Mouse (Mus musculus) Patski (cell line): ENCODE measurements around the gene Atox1. TPM values are rescaled to one million over a fixed set of nuclear protein-coding genes. Genes with fewer than 3 reads are reported as not detected.

Experiments
- ATAC-seq: fragments of 100-300 bp; one replicate; pipeline ENCODE4 v1.8.0; 2021
- CTCF ChIA-PET: fragments of 350-600 bp; sonication (Branson Sonifier 250); formaldehyde crosslinking; loops from one replicate; lab custom pipeline; 2022; ENCODE audit warnings: inconsistent platforms; lab: Charles Lee
- POLR2A ChIA-PET: fragments of 350-600 bp; sonication (Branson Sonifier 250); formaldehyde crosslinking; loops from one replicate; lab custom pipeline; 2022; ENCODE audit warnings: antibody characterized with exemption, inconsistent platforms; lab: Charles Lee
- DNase-seq: peaks from one replicate; pipeline ENCODE4 v3.0.0-alpha.2; 2011; ENCODE audit warnings: low read depth, low spot score
- H3K27me3 ChIP-seq: fragments of 371-371 bp; one replicate; pipeline ENCODE4 v1.5.1; 2021
- CTCF ChIP-seq: fragments of 100-300 bp; IDR thresholded peaks from one replicate; pipeline ENCODE4 v1.5.1; 2021
- in situ Hi-C: fragments of 300-500 bp; cut with MboI; formaldehyde crosslinking; loops from 3 replicates; pipeline ENCODE4 v1.11.1; 2018; ENCODE audit warnings: low pct_unique_long_range_greater_than_20kb, mixed read lengths
- polyA plus RNA-seq: library from polyadenylated mRNA; unstranded; gene quantifications from one replicate; pipeline ENCODE4 v1.2.3, GENCODE M21; 2021

The Atox1 gene
- polyA plus RNA-seq, 1 experiment from 2014 or later, result 254 TPM

DNA sequence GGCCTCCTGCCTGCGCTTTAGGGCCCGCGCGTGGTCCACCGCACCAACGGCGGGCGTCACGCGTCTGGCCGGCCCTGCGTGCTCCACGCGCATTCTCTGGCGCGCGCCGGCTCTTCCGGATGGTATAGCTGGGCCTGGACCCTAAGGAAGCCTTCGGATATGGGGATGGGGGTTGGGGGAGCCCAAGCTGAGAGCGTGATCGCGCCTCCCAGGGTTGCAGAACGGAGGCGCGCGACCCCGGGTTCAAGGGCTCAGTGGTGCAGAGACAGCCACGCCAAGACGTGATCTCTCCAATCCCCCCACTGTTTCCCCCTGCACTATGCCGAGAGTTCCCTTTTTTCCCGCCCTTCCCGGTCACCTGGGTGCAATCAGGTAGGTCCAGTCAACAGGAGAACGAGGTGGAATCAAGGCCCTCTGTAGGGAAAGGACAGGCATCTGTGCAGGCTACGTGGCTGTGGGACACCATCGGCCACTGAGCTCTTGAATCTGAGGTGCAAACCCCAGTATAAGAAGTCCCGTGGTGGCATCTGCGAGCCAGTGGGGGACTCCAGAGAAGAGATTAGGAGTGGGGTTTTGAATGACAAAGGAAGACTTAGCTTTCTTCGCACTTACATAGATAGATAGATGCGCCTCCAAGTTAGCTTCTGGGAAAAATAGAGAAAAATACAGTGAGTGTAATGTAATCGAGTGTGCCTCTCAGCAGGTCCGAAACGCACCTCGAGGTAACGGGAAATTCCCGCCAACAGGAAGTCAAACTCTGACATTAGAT lies 9.1 kb upstream of the Atox1 start:
- no peak for TF ChIP-seq CTCF
- no peak for ATAC-seq
- in situ Hi-C loops, result no loop called here

DNA sequence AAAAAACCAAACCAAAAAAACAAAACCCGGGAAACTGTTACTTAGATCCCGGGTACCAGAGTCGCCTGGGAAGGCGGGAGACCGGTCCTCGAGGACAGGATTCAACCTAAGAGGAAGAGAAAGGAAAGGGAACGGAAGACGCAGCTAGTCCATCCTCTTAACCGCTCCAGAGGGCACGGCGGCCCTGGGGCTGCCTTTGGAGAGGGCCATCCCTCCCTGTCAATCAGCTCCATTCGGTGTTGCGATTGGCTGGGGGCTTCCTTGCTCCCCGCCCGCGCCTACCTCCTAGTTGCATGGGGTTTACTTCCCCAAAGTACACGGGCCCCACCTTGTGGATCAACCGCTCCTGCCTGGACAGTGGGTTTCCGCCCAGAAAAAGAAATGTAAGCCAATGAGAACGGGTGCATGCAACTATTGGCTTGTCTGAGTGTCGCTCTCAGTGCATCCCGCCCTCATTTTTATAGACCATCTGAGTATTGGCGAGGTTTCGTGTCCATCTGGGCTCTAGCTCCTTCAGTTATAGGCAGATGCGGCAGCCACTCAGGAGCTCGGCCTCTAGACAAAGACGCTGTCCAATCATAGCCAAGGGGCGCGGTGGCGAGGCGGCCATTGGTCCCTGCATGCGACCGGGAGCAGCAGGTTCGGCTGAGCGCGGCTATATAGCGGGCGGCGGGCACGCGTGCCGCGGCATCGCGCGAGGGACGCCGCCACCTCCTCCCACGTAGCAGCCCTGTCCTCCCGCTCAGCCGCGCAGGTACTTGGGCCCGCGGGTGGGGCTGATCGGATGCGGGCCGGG lies 8.2 kb upstream of the Atox1 start, which contains the start of gene G3bp1:
G3bp1 (plus strand) TSS at position 638 of the 796 bp plus-strand sequence.
- in situ Hi-C loops, result no loop called here
- ChIA-PET POLR2A (interaction anchor here (0.6 to 1.6 kb wide), 7 partner anchors 9 to 32 kb away, joined by 3 to 10 read pairs (median 4); partner anchors contain the start of gene Atox1), CTCF (interaction anchor here (1.5 to 3.7 kb wide), 2 partner anchors 9 to 29 kb away, joined by 3 to 17 read pairs; partner anchors contain the start of gene Atox1)
- peak; percentile 100 for DNase-seq
- peak; percentile 98 for ATAC-seq
- no peaks in the 10 kb centered on the region for H3K27me3 ChIP-seq
- no peak for TF ChIP-seq CTCF

More for the DNA sequence above, 9.1 kb upstream of the Atox1 start:
- ChIA-PET CTCF (interaction anchor here (1.5 to 3.7 kb wide), 2 partner anchors 10 to 28 kb away, joined by 3 to 17 read pairs; partner anchors contain the start of gene Atox1), POLR2A (interaction anchor here (0.8 to 1.6 kb wide), 6 partner anchors 10 to 55 kb away, joined by 3 to 10 read pairs (median 4); partner anchors contain the start of gene Atox1)
- no peak for DNase-seq
- no peaks in the 10 kb centered on the region for H3K27me3 ChIP-seq

DNA sequence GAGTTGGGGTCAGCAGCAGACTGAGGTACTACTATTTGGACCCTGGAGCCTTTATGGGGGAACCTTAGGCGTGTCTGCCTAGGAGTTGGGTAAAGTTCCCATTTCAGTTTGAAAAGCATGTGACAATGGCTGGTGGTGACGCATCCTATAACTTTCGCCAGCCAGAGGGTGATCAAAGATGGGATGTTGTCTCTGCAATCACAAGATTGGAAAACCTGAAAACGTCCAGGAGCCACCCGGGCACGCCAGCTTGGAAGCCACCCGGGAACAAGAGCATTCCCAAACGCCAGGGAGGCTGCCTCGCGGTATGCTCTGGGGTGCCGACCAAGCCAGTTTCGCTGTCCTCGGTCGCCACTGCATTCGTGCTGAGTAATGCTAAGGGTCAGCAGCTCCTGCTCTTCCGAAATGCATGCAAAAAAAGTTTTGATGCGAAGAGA lies 7.6 kb upstream of the Atox1 start:
- H3K27me3 ChIP-seq, result no peaks in the 10 kb centered on the region
- no peak for TF ChIP-seq CTCF
- no peak for DNase-seq
- ChIA-PET CTCF (interaction anchor here (1.5 to 3.7 kb wide), 4 partner anchors 8 to 30 kb away, joined by 3 to 17 read pairs (median 4); partner anchors contain the start of gene Atox1), POLR2A (interaction anchor here (0.6 to 1.6 kb wide), 6 partner anchors 8 to 33 kb away, joined by 3 to 10 read pairs (median 4); partner anchors contain the start of gene Atox1)
- in situ Hi-C loops, result no loop called here
- no peak for ATAC-seq

DNA sequence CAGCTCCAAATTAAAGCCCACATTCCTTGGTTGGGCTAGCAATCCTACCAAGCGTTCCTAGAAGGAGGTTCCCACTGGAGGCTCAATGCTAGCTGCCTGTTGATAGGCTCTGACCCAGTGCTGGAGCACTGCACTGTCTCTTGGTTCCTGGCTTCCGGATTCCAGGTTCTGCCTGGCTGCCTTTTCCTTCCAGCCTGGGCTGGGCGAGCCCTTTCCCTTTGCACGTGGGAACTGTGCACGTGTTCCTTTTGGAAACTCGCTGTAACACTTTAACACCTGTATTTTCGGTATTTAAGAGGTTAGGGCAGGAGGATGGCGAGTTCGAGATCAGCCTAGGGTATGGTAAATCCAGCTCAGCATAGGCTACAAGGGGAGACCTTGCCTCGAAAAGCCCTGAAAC lies 7.0 kb upstream of the Atox1 start:
- in situ Hi-C loops, result no loop called here
- no peaks in the 10 kb centered on the region for H3K27me3 ChIP-seq
- CTCF ChIA-PET, result interaction anchor here (1.6 to 3.7 kb wide), 3 partner anchors 7 to 23 kb away, joined by 4 to 17 read pairs (median 5); partner anchors contain the start of gene Atox1
- DNase-seq, result no peak
- ATAC-seq, result peak; percentile 51
- no peak for TF ChIP-seq CTCF
- POLR2A ChIA-PET, result interaction anchor here (1.3 kb wide), 2 partner anchors 11 to 22 kb away, joined by 3 to 6 read pairs; no protein-coding TSS in a partner anchor

DNA sequence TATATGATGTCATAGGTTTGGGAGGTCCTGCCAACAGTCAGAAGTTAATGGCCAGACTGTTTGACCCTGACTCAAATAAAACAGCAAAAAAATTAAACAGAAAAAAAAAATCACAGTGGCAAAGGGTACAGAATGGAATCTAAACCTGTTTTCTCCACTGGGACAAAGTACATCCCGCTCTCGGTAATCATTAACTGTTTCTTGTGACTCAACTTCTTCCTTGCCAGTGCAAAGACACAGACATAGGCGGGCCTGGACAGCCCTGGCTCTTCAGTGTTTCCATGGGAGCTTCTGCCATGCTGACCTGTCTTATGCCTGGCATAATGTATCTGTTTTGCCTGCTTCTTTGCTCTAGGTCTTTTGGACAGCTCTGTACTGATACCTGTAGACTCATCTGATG lies 4.1 kb upstream of the Atox1 start:
- no peak for TF ChIP-seq CTCF
- H3K27me3 ChIP-seq, result no peaks in the 10 kb centered on the region
- CTCF ChIA-PET, result no interaction called here
- in situ Hi-C loops, result no loop called here
- peak; percentile 44 for DNase-seq
- ATAC-seq, result no peak
- POLR2A ChIA-PET, result interaction anchor here (1.5 kb wide), 1 partner anchor 10 kb away, joined by 3 read pairs; no protein-coding TSS in a partner anchor

DNA sequence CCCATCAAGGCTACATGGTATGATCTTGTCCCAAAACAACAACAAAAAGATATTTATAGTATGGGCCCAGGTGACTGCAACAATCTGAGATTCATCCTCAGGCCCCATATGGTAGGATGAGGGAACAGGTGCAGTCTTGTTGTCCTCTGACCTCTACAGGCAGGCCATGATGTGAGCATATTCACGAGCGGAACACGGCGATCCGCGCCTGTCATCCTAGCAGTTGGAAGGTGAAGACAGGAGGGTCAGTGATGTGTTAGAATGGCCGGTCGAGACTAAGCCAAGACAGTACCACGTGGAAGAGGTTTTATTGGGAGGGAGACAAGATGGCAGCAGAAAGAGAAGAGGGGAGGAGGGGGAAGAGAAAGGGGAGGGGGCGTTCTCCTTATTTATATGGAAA lies 3.7 kb upstream of the Atox1 start:
- POLR2A ChIA-PET, result interaction anchor here (1.5 kb wide), 1 partner anchor 9 kb away, joined by 3 read pairs; no protein-coding TSS in a partner anchor
- TF ChIP-seq CTCF, result no peak
- ATAC-seq (no peak), DNase-seq (no peak)
- CTCF ChIA-PET, result interaction anchor here (1.0 kb wide), 1 partner anchor 78 kb away, joined by 3 read pairs; no protein-coding TSS in a partner anchor
- in situ Hi-C loops, result no loop called here
- H3K27me3 ChIP-seq, result no peaks in the 10 kb centered on the region

DNA sequence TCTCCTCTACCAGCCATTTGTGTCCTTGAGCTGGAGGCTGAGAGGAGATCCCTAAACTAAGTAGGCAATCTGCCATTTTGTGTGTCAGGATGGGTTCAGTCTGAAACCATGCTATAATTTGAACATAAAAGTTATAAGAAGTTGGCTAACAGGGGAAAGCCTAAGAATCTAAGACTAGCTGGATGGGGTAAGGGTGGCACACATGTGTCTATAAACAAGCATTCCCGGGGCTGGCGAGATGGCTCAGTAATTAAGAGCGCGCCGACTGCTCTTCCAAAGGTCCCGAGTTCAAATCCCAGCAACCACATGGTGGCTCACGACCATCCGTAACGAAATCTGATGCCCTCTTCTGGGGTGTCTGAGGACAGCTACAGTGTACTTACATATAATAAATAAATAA lies 1.1 kb upstream of the Atox1 start:
- POLR2A ChIA-PET, result no interaction called here
- in situ Hi-C loops, result no loop called here
- no peak for TF ChIP-seq CTCF
- DNase-seq, result no peak
- no peaks in the 10 kb centered on the region for H3K27me3 ChIP-seq
- CTCF ChIA-PET, result interaction anchor here (3.6 kb wide), 1 partner anchor 8 kb away, joined by 17 read pairs; the partner anchor contains the start of gene G3bp1
- ATAC-seq, result no peak

DNA sequence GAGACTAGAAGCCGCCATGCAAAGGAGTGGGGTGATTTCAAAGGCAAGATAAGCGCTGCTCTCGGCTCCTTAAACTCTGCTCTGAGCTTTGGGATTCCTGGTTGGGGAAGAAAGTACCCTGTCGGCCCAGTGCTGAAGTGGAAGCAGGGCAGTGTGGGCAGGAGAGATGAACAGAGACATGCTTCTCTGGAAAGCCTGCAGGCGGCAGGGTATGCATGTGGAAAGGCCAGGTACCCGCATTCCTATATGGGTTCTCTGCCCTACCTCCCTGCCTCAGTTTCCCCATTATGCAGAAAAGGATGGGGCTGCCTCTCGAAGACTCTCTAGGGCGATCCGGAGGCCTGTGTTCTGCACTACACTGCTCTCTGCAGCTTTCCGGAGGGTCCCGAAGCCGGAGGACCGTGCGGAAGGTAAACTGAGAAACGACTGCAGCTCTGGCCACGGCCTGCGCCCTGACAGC lies 450 bp downstream of the Atox1 start:
- ChIA-PET POLR2A (interaction anchor here (2.3 kb wide), 1 partner anchor 8 kb away, joined by 10 read pairs; the partner anchor contains the start of gene G3bp1), CTCF (interaction anchor here (0.7 to 3.6 kb wide), 9 partner anchors 9 to 645 kb away, joined by 3 to 20 read pairs (median 4); partner anchors contain the start of gene G3bp1)
- no peak for TF ChIP-seq CTCF
- no peaks in the 10 kb centered on the region for H3K27me3 ChIP-seq
- ATAC-seq (peak; percentile 60), DNase-seq (no peak)
- in situ Hi-C loops, result no loop called here

DNA sequence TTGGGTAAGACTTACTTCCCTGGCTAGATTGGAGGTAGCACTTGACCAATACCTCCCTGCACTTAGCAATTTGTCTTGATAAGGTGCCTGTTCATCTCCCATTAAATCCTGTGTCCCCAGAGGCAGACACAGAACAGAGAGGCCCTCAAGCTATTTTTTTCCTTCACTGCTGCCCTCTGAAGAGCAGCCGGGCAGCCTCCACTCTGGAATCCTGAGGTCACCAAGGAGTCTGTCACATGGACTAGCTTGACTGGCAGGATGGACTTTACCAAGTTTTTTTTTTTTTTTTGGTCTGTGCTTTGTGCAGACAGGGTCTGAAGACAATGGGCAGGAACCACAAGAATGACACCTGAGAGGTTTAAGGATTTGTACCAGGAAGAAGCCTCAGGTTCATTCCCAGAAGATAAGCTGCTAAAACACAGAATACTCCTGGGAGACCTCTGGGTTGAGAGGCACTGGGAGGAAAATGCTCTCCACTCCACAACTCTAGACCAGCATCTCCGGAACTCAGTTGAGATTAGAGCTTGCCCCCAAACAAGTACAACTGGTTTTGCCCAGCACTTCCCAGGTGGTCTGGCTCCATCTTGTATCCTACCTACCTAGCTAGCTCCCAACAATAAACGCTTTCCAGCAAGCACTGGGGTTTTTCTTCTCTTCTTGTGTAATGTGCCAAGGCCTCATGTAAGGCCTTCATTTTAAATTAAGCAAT lies 1.0 kb downstream of the Atox1 start:
- CTCF ChIA-PET, result interaction anchor here (0.7 to 3.6 kb wide), 8 partner anchors 8 to 645 kb away, joined by 3 to 20 read pairs (median 4); partner anchors contain the start of gene G3bp1
- in situ Hi-C loops, result no loop called here
- TF ChIP-seq CTCF, result no peak
- POLR2A ChIA-PET, result interaction anchor here (0.9 to 2.3 kb wide), 3 partner anchors 9 to 41 kb away, joined by 3 to 10 read pairs (median 4); partner anchors contain the start of gene G3bp1
- ATAC-seq (no peak), DNase-seq (no peak)
- H3K27me3 ChIP-seq, result no peaks in the 10 kb centered on the region
